ENCODE assay signal across 30 mouse cellular contexts in genomic region chr17:43502592-43502991, GRCm38 (mm10). TPM values are rescaled to one million over a fixed set of nuclear protein-coding genes. Genes with fewer than 3 reads are reported as not detected.
DNase-seq lines count a peak whose midpoint lies in the region; ATAC-seq and TF ChIP-seq lines count a peak whose summit lies in the region.
"Had no signal": no experiment of that assay in that cellular context is flagged by ENCODE, and none has a peak within 500 bp of the region (broad histone marks: within the 10 kb centered on the region; RNA-seq: fewer than 3 reads in every experiment).

Gene Mep1a, minus strand, starts transcription at chr17:43502812.

- H3K4me3 ChIP-seq in liver, adult 2 months (ENCODE audit: insufficient read depth, low read depth, low read length), result no peak within 1 kb of the TSS
- no peak within 1 kb of the TSS for H3K4me3 ChIP-seq in liver, postnatal 0 days (ENCODE audit: low read depth, low read length)
- H3K4me3 ChIP-seq: embryonic facial prominence, embryonic 13.5 days; erythroblast, embryonic 14.5 days; forebrain, embryonic 12.5 days; heart, embryonic 10.5 days; limb, embryonic 15.5 days; liver, embryonic 15.5 days; neural tube, embryonic 15.5 days had no signal

- intact Hi-C loops in gastrocnemius, postnatal 36 days (cut with DNase I), result no loop called here

- peak; percentile 19 for DNase-seq in liver, adult 2 months (ENCODE audit: extremely low read depth, low read depth, low spot score)
- DNase-seq in liver, postnatal 0 days, result no peak
- peak; percentile 84 for DNase-seq in kidney, adult 9 months
- peak; percentile 70 for DNase-seq in kidney, postnatal 14 days
- no peak for DNase-seq in gastrocnemius, postnatal 25 days
- no peak for DNase-seq in gastrocnemius, postnatal 36 days
- DNase-seq in adipocyte (ENCODE audit: low spot score), result no peak
- DNase-seq: adrenal gland, postnatal 25 days; cerebellum, adult 8-10 months; cerebellum, postnatal 36 days; embryo, embryonic 11 days; heart, postnatal 4 days; layer of hippocampus, adult 9-11 months; left cerebral cortex, postnatal 4 days; thymus, postnatal 14 days had no signal

- H3K36me3 ChIP-seq in liver, adult 2 months (ENCODE audit: control insufficient read depth, insufficient read depth, low read length), result no peaks in the 10 kb centered on the region
- no peaks in the 10 kb centered on the region for H3K36me3 ChIP-seq in liver, postnatal 0 days (replicated peaks; ENCODE audit: insufficient read depth, low read length)
- H3K36me3 ChIP-seq: embryonic facial prominence, embryonic 13.5 days; forebrain, embryonic 12.5 days; heart, embryonic 10.5 days; limb, embryonic 15.5 days; liver, embryonic 15.5 days; neural tube, embryonic 15.5 days had no signal

- no peak for TF ChIP-seq POLR2A in liver, adult 2 months (IDR thresholded peaks at IDR 0.05; ENCODE audit: extremely low read depth, insufficient read depth, low read length)

- no peaks in the 10 kb centered on the region for H3K9me3 ChIP-seq in liver, postnatal 0 days (ENCODE audit: low read length)
- H3K9me3 ChIP-seq: embryonic facial prominence, embryonic 13.5 days; forebrain, embryonic 12.5 days; heart, embryonic 10.5 days; limb, embryonic 15.5 days; liver, embryonic 15.5 days; neural tube, embryonic 15.5 days had no signal

- H3K27ac ChIP-seq in liver, adult 2 months (replicated peaks; ENCODE audit: insufficient read depth, low read depth, low read length), result no peak within 1 kb of the TSS
- no peak within 1 kb of the TSS for H3K27ac ChIP-seq in liver, postnatal 0 days (ENCODE audit: low read depth)
- H3K27ac ChIP-seq: embryonic facial prominence, embryonic 13.5 days; forebrain, embryonic 12.5 days; heart, embryonic 10.5 days; hindbrain, embryonic 14.5 days; limb, embryonic 15.5 days; liver, embryonic 15.5 days; macrophage; neural tube, embryonic 15.5 days had no signal

- H3K79me2 ChIP-seq in liver, adult 2 months (ENCODE audit: control insufficient read depth, insufficient read depth, low read length), result no peaks in the 10 kb centered on the region

- H3K9ac ChIP-seq in liver, adult 2 months (ENCODE audit: low read depth, low read length), result no peak within 1 kb of the TSS
- H3K9ac ChIP-seq in liver, postnatal 0 days (replicated peaks), result no peak within 1 kb of the TSS
- H3K9ac ChIP-seq: embryonic facial prominence, embryonic 13.5 days; forebrain, embryonic 12.5 days; hindbrain, embryonic 14.5 days; limb, embryonic 15.5 days; liver, embryonic 15.5 days; neural tube, embryonic 15.5 days had no signal

- no peak for TF ChIP-seq CTCF in liver, adult 2 months (IDR thresholded peaks at IDR 0.05; ENCODE audit: low read depth, low read length)
- no peak for TF ChIP-seq CTCF in liver, postnatal 0 days (IDR thresholded peaks at IDR 0.05; ENCODE audit: low read depth)

- no peak for ATAC-seq in liver, postnatal 0 days
- ATAC-seq: activated CD4-positive, CD25-positive, alpha-beta regulatory T cell, adult 4 months; inflammation-experienced regulatory T-cells, adult 6 months had no signal

- H3K4me1 ChIP-seq in liver, adult 2 months (ENCODE audit: control insufficient read depth, insufficient read depth, low read length), result no peaks in the 10 kb centered on the region
- H3K4me1 ChIP-seq in liver, postnatal 0 days (ENCODE audit: insufficient read depth), result no peaks in the 10 kb centered on the region
- H3K4me1 ChIP-seq: embryonic facial prominence, embryonic 13.5 days; forebrain, embryonic 12.5 days; limb, embryonic 15.5 days; liver, embryonic 15.5 days; neural tube, embryonic 15.5 days had no signal

- H3K4me2 ChIP-seq in liver, postnatal 0 days (ENCODE audit: low read depth, low read length), result no peak within 1 kb of the TSS
- H3K4me2 ChIP-seq: embryonic facial prominence, embryonic 13.5 days; forebrain, embryonic 12.5 days; hindbrain, embryonic 14.5 days; limb, embryonic 15.5 days; liver, embryonic 15.5 days; neural tube, embryonic 15.5 days had no signal

- WGBS in liver, adult 2 months, result 53% methylated on average over 9 of the region's 9 CpGs
- WGBS in liver, postnatal 0 days (ENCODE audit: insufficient replicate concordance), result 82% methylated on average over 9 of the region's 9 CpGs

- TF ChIP-seq EP300 in liver, postnatal 0 days (IDR thresholded peaks at IDR 0.05; ENCODE audit: low read depth), result no peak

- no peaks in the 10 kb centered on the region for H3K27me3 ChIP-seq in liver, adult 2 months (ENCODE audit: control insufficient read depth, insufficient read depth, low read length)
- H3K27me3 ChIP-seq in liver, postnatal 0 days (ENCODE audit: insufficient read depth, low read length), result no peaks in the 10 kb centered on the region
- H3K27me3 ChIP-seq: embryonic facial prominence, embryonic 13.5 days; forebrain, embryonic 12.5 days; limb, embryonic 15.5 days; liver, embryonic 15.5 days; neural tube, embryonic 15.5 days had no signal

RNA-seq across cellular contexts. Expression of gene Mep1a, which starts in this region (rescaled TPM):
- 0.07 TPM in 1 of 2 replicates, not detected in the other for total RNA-seq in liver, adult 2 months (2014; rRNA removed)
- 0.05 and 0.07 TPM in 2 replicates for polyA plus RNA-seq in liver, adult 2 months (2012; rRNA removed)
- 0.06 TPM in 1 of 2 replicates, not detected in the other for polyA plus RNA-seq in liver, postnatal 0 days (2015; fragmentation: Nextera tagmentation; extraction: Ambion mirVana)
- not detected for total RNA-seq in gastrocnemius, postnatal 25 days (2021)
- total RNA-seq in gastrocnemius, postnatal 36 days (2021), result not detected
- total RNA-seq: adrenal gland, postnatal 25 days; gastrocnemius, postnatal 4 days; heart, postnatal 4 days; left cerebral cortex, adult 8-10 months; left cerebral cortex, postnatal 4 days; midbrain, postnatal 0 days had no signal
- polyA plus RNA-seq: activated CD4-positive, CD25-positive, alpha-beta regulatory T cell, adult 4 months; erythroblast, embryonic 14.5 days; forebrain, embryonic 12.5 days; heart, embryonic 10.5 days; inflammation-experienced regulatory T-cells, adult 6 months; lung, embryonic 16.5 days; macrophage; midbrain, postnatal 0 days had no signal

Comparison
In these comparisons a context has a peak if more than half of its experiments do, and no peak if none do; other contexts are left out.
1. Peak in DNase-seq in liver, adult 2 months; RNA of the gene not detected or under 1 TPM.
2. DNase-seq: peak in kidney, adult 9 months (single experiment) and kidney, postnatal 14 days (single experiment); none in liver, postnatal 0 days (single experiment), gastrocnemius, postnatal 25 days (single experiment), gastrocnemius, postnatal 36 days (0 of 2) and adipocyte (single experiment).